Mouse (Mus musculus) bone marrow, adult 2 months (tissue): ENCODE results near the gene Olfr776. TPM values are rescaled to one million over a fixed set of nuclear protein-coding genes. Genes with fewer than 3 reads are reported as not detected.
"Not testable (repeated sequence)": the region's sequence is repeated elsewhere in the genome, so short reads cannot be mapped to it uniquely, and the experiment has no call there.

Source experiments
- H3K27ac ChIP-seq: fragments of 200-500 bp; 2 replicates; pipeline ENCODE4 v1.5.1; 2012; ENCODE audit warnings: low read depth, mild to moderate bottlenecking, control low read depth, inconsistent platforms, low read length; ENCODE audit not compliant: control insufficient read depth, poor library complexity, insufficient read depth
- H3K4me1 ChIP-seq: fragments of 200-500 bp; 2 replicates; pipeline ENCODE4 v1.6.1; 2011; ENCODE audit warnings: low read length; ENCODE audit not compliant: control insufficient read depth, insufficient read depth
- H3K4me3 ChIP-seq: fragments of 200-500 bp; replicated peaks from 2 replicates; pipeline ENCODE3; 2011; ENCODE audit warnings: mild to moderate bottlenecking, low read depth, low read length, control low read depth; ENCODE audit not compliant: control insufficient read depth
- CTCF ChIP-seq: fragments of 200-500 bp; IDR thresholded peaks from 2 replicates; pipeline ENCODE4 v1.5.1; 2011; ENCODE audit warnings: low read length, control low read depth; ENCODE audit not compliant: control insufficient read depth, insufficient read depth
- POLR2A ChIP-seq: fragments of 200-500 bp; IDR thresholded peaks from 2 replicates; pipeline ENCODE4 v1.6.1; 2011; ENCODE audit warnings: low read depth, mild to moderate bottlenecking, control low read depth, low read length, borderline replicate concordance; ENCODE audit not compliant: control insufficient read depth
- WGBS: fragments of 180-500 bp; shearing (Covaris S2); methylation state at CpG from one replicate; pipeline ENCODE4 v1.1.7; 2018; 5-methylcytosine and 5-hydroxymethylcytosine counted together
- polyA plus RNA-seq: library from polyadenylated mRNA; stranded (reverse); fragments of >200 nt; gene quantifications from 2 replicates; pipeline ENCODE4 v1.2.4, GENCODE M21; 2011; ENCODE audit warnings: low replicate concordance; ENCODE audit not compliant: missing spikeins, insufficient read depth, insufficient read length

Gene Olfr776
- not detected in 2 replicates for polyA plus RNA-seq

- no peaks in the 10 kb centered on the region for H3K4me1 ChIP-seq
- no peak within 1 kb of the TSS for H3K4me3 ChIP-seq
- no peak within 1 kb of the TSS for H3K27ac ChIP-seq
- TF ChIP-seq POLR2A, result no peak
- no peak for TF ChIP-seq CTCF
Observed at GRCm38 (mm10) chr10:129258827-129259226, at the start of gene Olfr776. Gene Olfr776, plus strand, starts transcription at chr10:129259127.

- Histone ChIP-seq H3K27ac (no peak overlapping the region), H3K4me1 (no peaks in the 10 kb centered on the region), H3K4me3 (no peak overlapping the region)
- no peak for TF ChIP-seq POLR2A
- no peak for TF ChIP-seq CTCF
- 77% methylated on average over 1 of the region's 1 CpGs for WGBS
Observed at GRCm38 (mm10) chr10:129230737-129231136, 28.2 kb upstream of the Olfr776 start.

GRCm38 (mm10) chr10:129235904-129236303 is 23.0 kb upstream of the Olfr776 start, which contains the start of gene Olfr774:
Gene Olfr774, plus strand, starts transcription at chr10:129236204.
- no peaks in the 10 kb centered on the region for H3K4me1 ChIP-seq
- no peak within 1 kb of the TSS for H3K4me3 ChIP-seq
- no peak for TF ChIP-seq CTCF
- no peak for TF ChIP-seq POLR2A
- WGBS, result 60% methylated on average over 2 of the region's 2 CpGs
- H3K27ac ChIP-seq, result no peak within 1 kb of the TSS

- TF ChIP-seq CTCF, result no peak
- no peak for TF ChIP-seq POLR2A
- no peaks in the 10 kb centered on the region for H3K4me1 ChIP-seq
- WGBS, result 65% methylated on average over 3 of the region's 3 CpGs
- no peak within 1 kb of the TSS for H3K27ac ChIP-seq
- H3K4me3 ChIP-seq, result no peak within 1 kb of the TSS
Observed at GRCm38 (mm10) chr10:129248112-129248511, 10.8 kb upstream of the Olfr776 start, which contains the start of gene Olfr775. Gene Olfr775, plus strand, starts transcription at chr10:129248412.

GRCm38 (mm10) chr10:129271081-129271535 is 12.2 kb downstream of the Olfr776 start, which contains the start of gene Olfr777:
Gene Olfr777, minus strand, starts transcription at chr10:129271485.
- Histone ChIP-seq H3K4me1 (no peaks in the 10 kb centered on the region), H3K27ac (no peak within 1 kb of the TSS), H3K4me3 (no peak within 1 kb of the TSS)
- WGBS, result 86% methylated on average over 2 of the region's 2 CpGs
- TF ChIP-seq POLR2A (no peak), CTCF (no peak)

GRCm38 (mm10) chr10:129312973-129313372 is 54.0 kb downstream of the Olfr776 start:
- H3K4me1 ChIP-seq, H3K4me3 ChIP-seq, H3K27ac ChIP-seq: not testable (repeated sequence)
- WGBS, result 29% methylated on average over 1 of the region's 1 CpGs

- H3K27ac ChIP-seq, H3K4me1 ChIP-seq, H3K4me3 ChIP-seq: not testable (repeated sequence)
- no CpG with 5 or more reads among the region's 1 CpGs for WGBS
Observed at GRCm38 (mm10) chr10:129313521-129313920, 54.6 kb downstream of the Olfr776 start.

Other genes with a start within 250 kb of the Olfr776 start
- not detected in 2 replicates for gene Olfr763, start 248.3 kb upstream of the Olfr776 start, polyA plus RNA-seq
- gene Olfr764-ps1, start 219.2 kb upstream of the Olfr776 start, polyA plus RNA-seq, result not detected in 2 replicates
- gene Olfr765, start 209.1 kb upstream of the Olfr776 start, polyA plus RNA-seq, result not detected in 2 replicates
- not detected in 2 replicates for gene Olfr766-ps1, start 190.2 kb upstream of the Olfr776 start, polyA plus RNA-seq
- gene Olfr767, start 176.2 kb upstream of the Olfr776 start, polyA plus RNA-seq, result not detected in 2 replicates
- gene Olfr768, start 159.8 kb upstream of the Olfr776 start, polyA plus RNA-seq, result not detected in 2 replicates
- gene Olfr769, start 141.3 kb upstream of the Olfr776 start, polyA plus RNA-seq, result not detected in 2 replicates
- not detected in 2 replicates for gene Olfr770, start 120.1 kb upstream of the Olfr776 start, polyA plus RNA-seq
- gene Olfr771, start 94.4 kb upstream of the Olfr776 start, polyA plus RNA-seq, result not detected in 2 replicates
- gene Olfr772, start 81.2 kb upstream of the Olfr776 start, polyA plus RNA-seq, result 0.43 TPM in 1 of 2 replicates, not detected in the other
- gene Olfr773, start 71.7 kb upstream of the Olfr776 start, polyA plus RNA-seq, result not detected in 2 replicates
- not detected in 2 replicates for gene Olfr774, start 22.9 kb upstream of the Olfr776 start, polyA plus RNA-seq
- not detected in 2 replicates for gene Olfr775, start 10.7 kb upstream of the Olfr776 start, polyA plus RNA-seq
- not detected in 2 replicates for gene Olfr777, start 12.4 kb downstream of the Olfr776 start, polyA plus RNA-seq
- not detected in 2 replicates for gene Olfr780, start 59.0 kb downstream of the Olfr776 start, polyA plus RNA-seq
- not detected in 2 replicates for gene Olfr781, start 69.7 kb downstream of the Olfr776 start, polyA plus RNA-seq
- not detected in 2 replicates for gene Olfr782, start 89.7 kb downstream of the Olfr776 start, polyA plus RNA-seq
- gene Olfr784, start 125.0 kb downstream of the Olfr776 start, polyA plus RNA-seq, result not detected in 2 replicates
- gene Olfr785, start 146.3 kb downstream of the Olfr776 start, polyA plus RNA-seq, result not detected in 2 replicates
- gene Olfr786, start 168.2 kb downstream of the Olfr776 start, polyA plus RNA-seq, result not detected in 2 replicates
- 0.70 TPM in 1 of 2 replicates, not detected in the other for gene Olfr787, start 202.7 kb downstream of the Olfr776 start, polyA plus RNA-seq
- not detected in 2 replicates for gene Olfr788, start 211.9 kb downstream of the Olfr776 start, polyA plus RNA-seq
- not detected in 2 replicates for gene Olfr789, start 225.6 kb downstream of the Olfr776 start, polyA plus RNA-seq
- not detected in 2 replicates for gene Olfr790, start 239.4 kb downstream of the Olfr776 start, polyA plus RNA-seq